Mouse (Mus musculus) embryo, embryonic 11.5 days (tissue): Measurements from ENCODE around the gene Mrpl53.
"Not testable (repeated sequence)": the region's sequence is repeated elsewhere in the genome, so short reads cannot be mapped to it uniquely, and the experiment has no call there.

Experiments used
- DNase-seq: peaks from one replicate; pipeline ENCODE4 v3.0.0-alpha.2; 2012; ENCODE audit warnings: low read depth, low spot score

Mrpl53 gene

DNA sequence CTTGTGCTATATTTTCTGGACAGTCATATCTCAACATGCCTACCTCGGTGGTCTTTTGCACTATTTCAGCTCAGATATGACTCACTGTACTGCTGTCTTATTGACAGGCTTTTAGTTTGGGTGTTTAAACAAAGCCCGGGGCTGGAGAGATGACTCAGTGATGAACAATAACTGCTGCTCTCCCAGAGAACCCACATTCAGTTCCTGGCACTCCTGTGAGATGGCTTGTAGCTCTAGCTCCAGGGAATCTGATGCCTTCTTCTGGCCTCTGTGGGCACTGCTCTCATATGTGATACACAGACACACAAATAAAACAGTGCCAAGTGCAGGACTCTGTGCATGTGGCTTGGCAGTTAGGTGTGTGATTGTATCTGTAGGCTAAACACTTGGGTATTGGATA is 36.4 kb downstream of the Mrpl53 start:
- no peak for DNase-seq

DNA sequence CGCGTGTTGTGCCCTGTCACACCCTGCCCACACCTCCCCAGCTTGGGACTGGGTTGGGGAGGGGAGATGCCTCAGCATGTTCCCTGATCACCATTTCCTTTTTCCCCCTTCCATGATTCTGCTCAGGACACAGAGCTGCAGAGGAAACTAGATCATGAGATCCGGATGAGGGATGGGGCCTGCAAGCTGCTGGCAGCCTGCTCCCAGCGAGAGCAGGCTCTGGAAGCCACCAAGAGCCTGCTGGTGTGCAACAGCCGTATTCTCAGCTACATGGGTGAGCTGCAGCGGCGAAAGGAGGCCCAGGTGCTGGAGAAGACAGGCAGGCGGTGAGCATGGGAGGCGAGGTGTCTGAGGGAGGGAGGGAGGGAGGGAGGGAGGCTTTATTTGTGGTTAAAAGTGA is 37.0 kb downstream of the Mrpl53 start:
- DNase-seq: no peak

DNA sequence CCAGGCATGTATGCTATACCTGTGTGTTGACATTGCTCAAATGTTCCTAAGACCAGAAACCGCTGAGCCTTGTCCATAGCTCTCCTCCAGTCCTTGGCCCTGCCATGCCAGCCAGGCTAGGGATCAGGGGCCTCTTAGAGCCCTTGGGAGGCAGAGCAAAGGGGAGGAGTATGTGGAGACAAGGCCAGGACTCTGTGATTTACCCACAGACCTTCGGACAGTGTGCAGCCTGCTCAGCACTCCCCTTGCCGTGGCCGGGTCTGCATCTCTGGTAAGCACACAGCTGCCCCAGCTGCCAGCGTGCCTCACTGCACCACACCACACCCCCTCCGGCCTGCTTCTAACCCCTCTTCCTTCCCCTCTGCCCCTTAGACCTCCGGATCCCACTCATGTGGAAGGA is 38.4 kb downstream of the Mrpl53 start:
- no peak for DNase-seq

DNA sequence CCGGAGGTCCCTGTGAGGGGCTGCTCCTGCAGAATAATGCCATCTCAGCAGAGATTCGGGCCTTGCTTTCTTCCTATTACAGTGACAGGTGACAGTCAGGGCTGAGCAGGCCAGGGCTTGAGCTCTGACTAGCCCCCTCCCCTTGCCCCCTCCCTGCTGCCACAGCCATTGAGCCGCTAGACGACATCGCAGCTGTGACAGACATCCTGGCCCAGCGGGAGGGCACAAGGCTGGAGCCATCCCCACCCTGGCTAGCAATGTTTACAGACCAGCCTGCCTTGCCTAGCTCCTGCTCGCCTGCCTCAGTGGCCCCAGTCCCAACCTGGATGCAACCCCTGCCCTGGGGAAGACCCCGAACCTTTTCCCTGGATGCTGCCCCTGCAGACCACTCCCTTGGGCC is 42.9 kb downstream of the Mrpl53 start:
- no peak for DNase-seq

DNA sequence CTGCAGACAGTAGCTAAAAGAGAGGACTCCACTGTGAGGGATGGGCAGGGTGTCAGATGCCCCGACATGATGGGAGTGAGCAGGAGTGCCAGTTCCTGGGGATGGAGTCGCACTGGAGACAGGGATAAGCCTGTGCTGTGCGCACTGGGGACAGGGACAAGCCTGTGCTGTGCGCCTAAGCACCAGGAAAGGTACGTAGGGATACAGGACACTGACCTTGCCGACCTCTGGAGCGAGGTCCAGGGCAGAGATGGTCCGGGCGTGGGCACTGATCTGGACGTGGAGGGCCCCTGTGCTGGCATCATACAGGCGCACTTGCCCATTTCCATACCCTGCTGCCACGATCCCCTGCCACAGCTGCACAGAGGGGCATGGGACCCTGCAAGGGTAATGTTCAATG is 44.2 kb downstream of the Mrpl53 start:
- no peak for DNase-seq

DNA sequence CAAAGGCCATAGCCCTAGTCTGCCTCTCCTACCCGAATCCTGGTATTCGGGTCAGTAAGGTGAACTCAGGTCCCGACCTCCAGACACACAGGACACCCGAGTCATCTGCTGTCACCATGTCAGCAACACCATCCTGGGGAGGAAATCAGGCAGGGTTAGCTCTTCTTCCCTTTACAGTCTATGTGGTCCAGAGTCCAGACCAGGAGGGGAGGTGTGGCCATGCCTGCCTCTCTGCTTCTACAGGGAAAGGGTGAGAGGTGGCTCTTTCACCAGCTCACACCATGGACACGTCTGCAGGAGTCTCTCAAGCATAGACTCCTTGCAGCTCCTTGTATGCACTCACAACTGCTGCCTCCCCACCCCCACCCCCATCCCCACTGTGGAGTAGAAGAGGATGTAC is 44.6 kb downstream of the Mrpl53 start:
- no peak for DNase-seq

DNA sequence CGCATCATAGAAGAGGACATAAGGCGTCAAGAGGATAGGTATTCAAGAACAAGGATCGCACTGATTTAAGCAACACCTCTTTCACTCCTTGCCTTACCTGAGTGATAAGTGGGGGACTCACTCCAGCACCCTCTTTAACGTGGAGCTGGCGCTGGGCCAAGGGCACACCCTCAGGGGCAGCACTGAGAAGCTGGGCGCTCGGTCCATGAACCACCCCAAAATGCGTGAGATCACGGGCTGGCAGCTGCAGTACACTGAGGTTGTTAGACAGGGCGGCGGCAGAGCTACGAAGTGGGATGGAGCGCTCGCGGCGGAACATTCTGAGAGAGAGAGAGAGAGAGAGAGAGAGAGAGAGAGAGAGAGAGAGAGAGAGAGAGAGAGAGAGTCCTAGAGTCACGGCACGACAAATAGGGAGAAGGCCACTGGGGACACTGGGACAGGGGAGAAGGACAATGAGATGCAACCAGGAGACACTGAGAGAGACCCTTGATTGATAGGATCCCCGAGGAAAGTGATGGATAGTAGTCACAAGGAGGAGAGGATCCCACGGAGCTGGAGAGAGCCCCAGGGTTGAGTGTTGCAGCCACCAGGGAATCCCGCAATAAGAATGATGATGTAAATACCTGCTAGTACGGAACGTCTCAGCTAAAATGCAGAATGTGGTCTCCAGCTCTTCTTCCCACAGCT is 46.9 kb downstream of the Mrpl53 start:
- no peak for DNase-seq

DNA sequence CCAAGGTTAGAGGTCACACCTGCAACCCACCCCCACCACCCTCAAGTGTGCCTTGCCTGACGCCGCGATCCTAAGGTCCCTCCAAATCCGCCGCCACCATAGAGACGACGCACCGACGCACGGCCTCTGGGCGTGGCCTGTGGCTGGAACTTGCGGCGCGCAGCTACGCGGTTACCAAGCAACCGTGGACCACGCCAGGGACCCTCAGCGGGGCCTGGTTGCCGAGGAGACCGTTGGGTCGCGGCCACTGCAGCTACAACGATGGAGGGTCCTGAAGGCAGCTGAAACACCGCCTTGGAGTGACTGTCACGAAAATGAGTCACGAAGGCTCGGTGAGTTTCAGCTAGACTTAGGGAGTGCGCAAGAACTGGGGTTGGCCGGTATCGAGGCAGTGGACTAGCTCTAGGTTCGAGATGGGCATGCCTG is 47.4 kb downstream of the Mrpl53 start, which contains the start of the genes Wdr54 and 1700003E16Rik:
TSS of gene Wdr54 (minus strand) at position 139 of the 426 bp plus-strand sequence.
TSS of gene 1700003E16Rik (plus strand) at position 146 of the 426 bp plus-strand sequence.
- DNase-seq: peak; percentile 83

DNA sequence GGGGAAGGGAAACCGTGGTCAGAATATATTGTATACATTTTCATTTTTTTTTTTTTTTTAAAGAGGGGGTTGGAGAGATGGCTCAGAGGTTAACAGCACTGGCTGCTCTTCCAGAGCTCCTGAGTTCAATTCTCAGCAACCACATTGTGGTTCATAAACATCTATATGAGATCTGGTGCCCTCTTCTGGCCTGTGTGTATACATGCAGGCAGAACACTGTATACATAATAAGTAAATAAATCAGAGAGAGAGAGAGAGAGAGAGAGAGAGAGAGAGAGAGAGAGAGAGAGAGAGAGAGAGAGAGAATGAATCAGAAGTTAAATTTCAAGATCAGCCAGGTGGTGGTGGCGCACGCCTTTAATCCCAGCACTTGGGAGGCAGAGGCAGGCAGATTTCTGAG is 50.6 kb downstream of the Mrpl53 start:
- DNase-seq: not testable (repeated sequence)
